Mouse (Mus musculus) stomach, embryonic 15.5 days (tissue): ENCODE measurements at regions not wholly inside any gene's neighbourhood (a gene's known extent, or its start where the extent isn't known, plus 50 kb on each side); places are given as distances from the start of the nearest gene placed in this dataset.

ENCODE experiments used
- ATAC-seq: fragments of 200-750 bp; cut with Nextera tagmentation; 2 replicates; pipeline ENCODE4 v1.8.0; 2017; ENCODE audit warnings: low read depth, moderate number of reproducible peaks, moderate TSS enrichment; ENCODE audit not compliant: insufficient read depth, low FRiP score
- H3K27ac ChIP-seq: fragments of 300-500 bp; sonication (generic); 2 replicates; pipeline ENCODE4 v1.5.1; 2015; ENCODE audit warnings: mild to moderate bottlenecking, inconsistent platforms
- H3K27me3 ChIP-seq: fragments of 300-500 bp; sonication (generic); replicated peaks from 2 replicates; pipeline ENCODE4 v1.6.1; 2015; ENCODE audit warnings: inconsistent platforms
- H3K36me3 ChIP-seq: fragments of 300-500 bp; sonication (generic); 2 replicates; pipeline ENCODE4 v1.6.1; 2015; ENCODE audit warnings: inconsistent platforms
- H3K4me1 ChIP-seq: fragments of 300-500 bp; sonication (generic); 2 replicates; pipeline ENCODE4 v1.6.1; 2015; ENCODE audit warnings: inconsistent platforms
- H3K4me2 ChIP-seq: fragments of 300-500 bp; sonication (generic); 2 replicates; pipeline ENCODE4 v1.6.1; 2015; ENCODE audit warnings: mild to moderate bottlenecking, inconsistent platforms
- H3K4me3 ChIP-seq: fragments of 300-500 bp; sonication (generic); replicated peaks from 2 replicates; pipeline ENCODE4 v1.5.1; 2015; ENCODE audit warnings: inconsistent platforms
- H3K9ac ChIP-seq: fragments of 300-500 bp; sonication (generic); 2 replicates; pipeline ENCODE4 v1.6.1; 2015; ENCODE audit warnings: inconsistent platforms
- H3K9me3 ChIP-seq: fragments of 300-500 bp; sonication (generic); 2 replicates; pipeline ENCODE4 v1.6.1; 2016; ENCODE audit warnings: inconsistent platforms
- WGBS: fragments of 180-500 bp; shearing (Covaris S2); methylation state at CpG from one replicate; pipeline ENCODE4 v1.1.7; 2015; 5-methylcytosine and 5-hydroxymethylcytosine counted together

- no peaks in the 10 kb centered on the region for H3K9me3 ChIP-seq
- H3K27me3 ChIP-seq, result peaks cover 4% of the 10 kb centered on the region; the same call in 1 of the 2 replicates
- no peaks in the 10 kb centered on the region; the same call in 1 of the 2 replicates for H3K4me1 ChIP-seq
- no peak overlapping the region for H3K27ac ChIP-seq
- no peak overlapping the region for H3K9ac ChIP-seq
- no peak overlapping the region for H3K4me3 ChIP-seq
- no peak for ATAC-seq
- no peaks in the 10 kb centered on the region for H3K36me3 ChIP-seq
- no peak overlapping the region for H3K4me2 ChIP-seq
- 53% methylated on average over 3 of the region's 3 CpGs for WGBS
Measured at GRCm38 (mm10) chr2:34111286-34111685, 223.5 kb upstream of the Mvb12b start.

GRCm38 (mm10) chr2:34110582-34110981 is 222.8 kb upstream of the Mvb12b start:
- Histone ChIP-seq H3K4me1 (no peaks in the 10 kb centered on the region; the same call in 1 of the 2 replicates), H3K4me3 (no peak overlapping the region), H3K27me3 (peaks cover 4% of the 10 kb centered on the region; the same call in 1 of the 2 replicates), H3K27ac (no peak overlapping the region), H3K36me3 (no peaks in the 10 kb centered on the region), H3K4me2 (no peak overlapping the region), H3K9me3 (no peaks in the 10 kb centered on the region), H3K9ac (no peak overlapping the region)
- ATAC-seq, result no peak
- 82% methylated on average over 17 of the region's 17 CpGs for WGBS

- H3K36me3 ChIP-seq, result no peaks in the 10 kb centered on the region
- H3K4me3 ChIP-seq, result no peak overlapping the region
- 53% methylated on average over 27 of the region's 27 CpGs for WGBS
- H3K9ac ChIP-seq, result no peak overlapping the region
- no peak overlapping the region for H3K27ac ChIP-seq
- ATAC-seq, result no peak
- H3K4me2 ChIP-seq, result peak overlapping the region; percentile 29; the same call in 1 of the 2 replicates
- H3K27me3 ChIP-seq, result peaks cover 4% of the 10 kb centered on the region; the same call in 1 of the 2 replicates
- H3K4me1 ChIP-seq, result no peaks in the 10 kb centered on the region; the same call in 1 of the 2 replicates
- H3K9me3 ChIP-seq, result no peaks in the 10 kb centered on the region
Measured at GRCm38 (mm10) chr2:34107566-34108303, 220.0 kb upstream of the Mvb12b start.

- no peak overlapping the region for H3K9ac ChIP-seq
- H3K4me2 ChIP-seq, result peak overlapping the region; percentile 33; the same call in 1 of the 2 replicates
- H3K36me3 ChIP-seq, result no peaks in the 10 kb centered on the region
- no peaks in the 10 kb centered on the region; the same call in 1 of the 2 replicates for H3K4me1 ChIP-seq
- no peak overlapping the region for H3K4me3 ChIP-seq
- WGBS, result 19% methylated on average over 15 of the region's 15 CpGs
- H3K27me3 ChIP-seq, result peaks cover 4% of the 10 kb centered on the region; the same call in 1 of the 2 replicates
- ATAC-seq, result no peak
- H3K27ac ChIP-seq, result no peak overlapping the region
- H3K9me3 ChIP-seq, result no peaks in the 10 kb centered on the region
Measured at GRCm38 (mm10) chr2:34106837-34107565, 219.3 kb upstream of the Mvb12b start.

GRCm38 (mm10) chr2:34106245-34106644 is 218.5 kb upstream of the Mvb12b start:
- ATAC-seq, result no peak
- no peak overlapping the region for H3K9ac ChIP-seq
- no peak overlapping the region for H3K4me3 ChIP-seq
- H3K9me3 ChIP-seq, result no peaks in the 10 kb centered on the region
- H3K27ac ChIP-seq, result no peak overlapping the region
- no peaks in the 10 kb centered on the region; the same call in 1 of the 2 replicates for H3K4me1 ChIP-seq
- peaks cover 4% of the 10 kb centered on the region; the same call in 1 of the 2 replicates for H3K27me3 ChIP-seq
- H3K4me2 ChIP-seq, result peak overlapping the region; percentile 33
- 25% methylated on average over 9 of the region's 9 CpGs for WGBS
- no peaks in the 10 kb centered on the region for H3K36me3 ChIP-seq

- Histone ChIP-seq H3K27ac (no peak overlapping the region), H3K4me2 (no peak overlapping the region), H3K9me3 (no peaks in the 10 kb centered on the region), H3K4me3 (no peak overlapping the region), H3K9ac (no peak overlapping the region), H3K27me3 (peaks cover 4% of the 10 kb centered on the region; the same call in 1 of the 2 replicates), H3K36me3 (no peaks in the 10 kb centered on the region), H3K4me1 (no peaks in the 10 kb centered on the region; the same call in 1 of the 2 replicates)
- 58% methylated on average over 13 of the region's 13 CpGs for WGBS
- no peak for ATAC-seq
Measured at GRCm38 (mm10) chr2:34105271-34106051, 217.7 kb upstream of the Mvb12b start.

GRCm38 (mm10) chr2:34098004-34098547 is 210.3 kb upstream of the Mvb12b start:
- 66% methylated on average over 14 of the region's 14 CpGs for WGBS
- Histone ChIP-seq H3K27ac (no peak overlapping the region), H3K4me1 (no peaks in the 10 kb centered on the region), H3K27me3 (no peaks in the 10 kb centered on the region), H3K9me3 (no peaks in the 10 kb centered on the region), H3K4me3 (no peak overlapping the region), H3K36me3 (no peaks in the 10 kb centered on the region), H3K9ac (no peak overlapping the region), H3K4me2 (no peak overlapping the region)
- ATAC-seq, result no peak

GRCm38 (mm10) chr2:34096561-34096960 is 208.8 kb upstream of the Mvb12b start:
- Histone ChIP-seq H3K27me3 (no peaks in the 10 kb centered on the region), H3K36me3 (no peaks in the 10 kb centered on the region), H3K9ac (no peak overlapping the region), H3K4me1 (no peaks in the 10 kb centered on the region), H3K27ac (no peak overlapping the region), H3K4me2 (no peak overlapping the region), H3K9me3 (no peaks in the 10 kb centered on the region), H3K4me3 (no peak overlapping the region)
- no peak for ATAC-seq

- Histone ChIP-seq H3K27ac (no peak overlapping the region), H3K4me1 (no peaks in the 10 kb centered on the region), H3K4me2 (no peak overlapping the region), H3K9me3 (no peaks in the 10 kb centered on the region), H3K36me3 (no peaks in the 10 kb centered on the region), H3K9ac (no peak overlapping the region), H3K27me3 (no peaks in the 10 kb centered on the region), H3K4me3 (no peak overlapping the region)
- 61% methylated on average over 4 of the region's 4 CpGs for WGBS
- no peak for ATAC-seq
Measured at GRCm38 (mm10) chr2:34088832-34089231, 201.1 kb upstream of the Mvb12b start.

GRCm38 (mm10) chr2:34086130-34086529 is 198.4 kb upstream of the Mvb12b start:
- Histone ChIP-seq H3K4me1 (no peaks in the 10 kb centered on the region), H3K27me3 (no peaks in the 10 kb centered on the region), H3K4me3 (no peak overlapping the region), H3K27ac (no peak overlapping the region), H3K36me3 (no peaks in the 10 kb centered on the region), H3K4me2 (no peak overlapping the region), H3K9ac (no peak overlapping the region), H3K9me3 (no peaks in the 10 kb centered on the region)
- ATAC-seq, result no peak
- 72% methylated on average over 3 of the region's 3 CpGs for WGBS

- 71% methylated on average over 1 of the region's 1 CpGs for WGBS
- no peaks in the 10 kb centered on the region for H3K27me3 ChIP-seq
- no peak overlapping the region for H3K4me2 ChIP-seq
- no peaks in the 10 kb centered on the region for H3K4me1 ChIP-seq
- no peak overlapping the region for H3K9ac ChIP-seq
- no peaks in the 10 kb centered on the region for H3K36me3 ChIP-seq
- no peak overlapping the region for H3K4me3 ChIP-seq
- ATAC-seq, result no peak
- H3K9me3 ChIP-seq, result no peaks in the 10 kb centered on the region
- H3K27ac ChIP-seq, result no peak overlapping the region
Measured at GRCm38 (mm10) chr2:34084513-34084912, 196.8 kb upstream of the Mvb12b start.
